Comparison of ENCODE assay signal across 11 mouse cellular contexts in genomic region chr16:90011521-90012181, GRCm38 (mm10).
DNase-seq lines count a peak whose midpoint lies in the region; ATAC-seq and TF ChIP-seq lines count a peak whose summit lies in the region.
"Had no signal": no experiment of that assay in that cellular context is flagged by ENCODE, and none has a peak within 500 bp of the region (broad histone marks: within the 10 kb centered on the region; RNA-seq: fewer than 3 reads in every experiment).

No protein-coding gene starts in this region.

- H3K27ac ChIP-seq in intestine, embryonic 14.5 days (ENCODE audit: low read depth), result peak overlapping the region; percentile 8; the same call in 1 of the 2 replicates
- no peak overlapping the region; the same call in 1 of the 2 replicates for H3K27ac ChIP-seq in intestine, postnatal 0 days (ENCODE audit: low read depth, low read length)
- no peak overlapping the region for H3K27ac ChIP-seq in forebrain, embryonic 15.5 days (replicated peaks)
- H3K27ac ChIP-seq in midbrain, embryonic 13.5 days, result no peak overlapping the region
- H3K27ac ChIP-seq in layer of hippocampus, adult 2 months, result no peak overlapping the region
- H3K27ac ChIP-seq: left cerebral cortex, adult 2 months had no signal

- ATAC-seq in intestine, embryonic 14.5 days (replicated peaks; ENCODE audit: low FRiP score, low TSS enrichment, low read depth), result no peak; the same call in 1 of the 2 replicates
- no peak for ATAC-seq in intestine, postnatal 0 days
- peak; percentile 23; the same call in 1 of the 2 replicates for ATAC-seq in forebrain, embryonic 15.5 days (replicated peaks)
- peak; percentile 28; the same call in 1 of the 2 replicates for ATAC-seq in midbrain, embryonic 13.5 days

- no peak overlapping the region for H3K4me3 ChIP-seq in intestine, embryonic 14.5 days (ENCODE audit: low read depth, low read length)
- no peak overlapping the region for H3K4me3 ChIP-seq in intestine, postnatal 0 days (ENCODE audit: low read depth, low read length)
- no peak overlapping the region for H3K4me3 ChIP-seq in forebrain, embryonic 15.5 days
- H3K4me3 ChIP-seq in midbrain, embryonic 13.5 days (replicated peaks), result no peak overlapping the region
- H3K4me3 ChIP-seq in layer of hippocampus, adult 2 months, result no peak overlapping the region
- H3K4me3 ChIP-seq: left cerebral cortex, adult 2 months had no signal

- no peak for DNase-seq in intestine, embryonic 14.5 days (ENCODE audit: low spot score)
- peak; percentile 37 for DNase-seq in brain, embryonic 14.5 days (ENCODE audit: low read depth)
- DNase-seq in adrenal gland, postnatal 25 days, result no peak
- no peak for DNase-seq in layer of hippocampus, adult 2 months (ENCODE audit: low spot score in 2 of 2)
- no peak for DNase-seq in kidney, postnatal 25 days
- DNase-seq: gastrocnemius, postnatal 14 days had no signal

- H3K4me1 ChIP-seq in intestine, embryonic 14.5 days (replicated peaks; ENCODE audit: control insufficient read depth, insufficient read depth, low read length), result peaks cover 26% of the 10 kb centered on the region
- no peaks in the 10 kb centered on the region for H3K4me1 ChIP-seq in intestine, postnatal 0 days (replicated peaks; ENCODE audit: control insufficient read depth, insufficient read depth, low read length)
- H3K4me1 ChIP-seq in forebrain, embryonic 15.5 days, result peaks cover 8% of the 10 kb centered on the region; the same call in 1 of the 2 replicates
- peaks cover 11% of the 10 kb centered on the region for H3K4me1 ChIP-seq in midbrain, embryonic 13.5 days (replicated peaks)

- no peak for TF ChIP-seq CTCF in intestine, postnatal 0 days (IDR thresholded peaks at IDR 0.05; ENCODE audit: low read depth)
- TF ChIP-seq CTCF in brain, embryonic 14.5 days (IDR thresholded peaks at IDR 0.05; ENCODE audit: borderline replicate concordance, extremely low read depth, insufficient read depth, insufficient read length), result no peak
- no peak for TF ChIP-seq CTCF in layer of hippocampus, adult 2 months (conservative IDR thresholded peaks at IDR 0.05)

- TF ChIP-seq POLR2A in brain, embryonic 14.5 days (IDR thresholded peaks at IDR 0.05; ENCODE audit: borderline replicate concordance, extremely low read depth, insufficient read depth, insufficient read length, poor library complexity, severe bottlenecking), result no peak

- no peaks in the 10 kb centered on the region for H3K36me3 ChIP-seq in intestine, embryonic 14.5 days (ENCODE audit: control insufficient read depth, insufficient read depth, low read length)
- H3K36me3 ChIP-seq in intestine, postnatal 0 days (ENCODE audit: control insufficient read depth, insufficient read depth), result no peaks in the 10 kb centered on the region
- no peaks in the 10 kb centered on the region for H3K36me3 ChIP-seq in forebrain, embryonic 15.5 days
- H3K36me3 ChIP-seq in midbrain, embryonic 13.5 days, result no peaks in the 10 kb centered on the region
- H3K36me3 ChIP-seq: G1E had no signal

- WGBS in intestine, embryonic 14.5 days, result 74% methylated on average over 32 of the region's 32 CpGs
- WGBS in intestine, postnatal 0 days, result 82% methylated on average over 32 of the region's 32 CpGs
- 76% methylated on average over 32 of the region's 32 CpGs for WGBS in forebrain, embryonic 15.5 days
- 66% methylated on average over 32 of the region's 32 CpGs for WGBS in midbrain, embryonic 13.5 days

- no peaks in the 10 kb centered on the region for H3K27me3 ChIP-seq in intestine, embryonic 14.5 days (replicated peaks; ENCODE audit: control insufficient read depth, insufficient read depth, low read length)
- no peaks in the 10 kb centered on the region for H3K27me3 ChIP-seq in intestine, postnatal 0 days (replicated peaks; ENCODE audit: control insufficient read depth, insufficient read depth, low read length)
- no peaks in the 10 kb centered on the region for H3K27me3 ChIP-seq in forebrain, embryonic 15.5 days
- no peaks in the 10 kb centered on the region for H3K27me3 ChIP-seq in midbrain, embryonic 13.5 days

- H3K9ac ChIP-seq in intestine, embryonic 14.5 days (ENCODE audit: low read length), result no peak overlapping the region
- H3K9ac ChIP-seq in intestine, postnatal 0 days (ENCODE audit: low read depth, low read length), result no peak overlapping the region
- no peak overlapping the region for H3K9ac ChIP-seq in forebrain, embryonic 15.5 days (replicated peaks)
- H3K9ac ChIP-seq in midbrain, embryonic 13.5 days (replicated peaks), result no peak overlapping the region

- no peaks in the 10 kb centered on the region for H3K9me3 ChIP-seq in intestine, embryonic 14.5 days (ENCODE audit: control insufficient read depth, low read length)
- no peaks in the 10 kb centered on the region for H3K9me3 ChIP-seq in intestine, postnatal 0 days (ENCODE audit: control insufficient read depth)
- H3K9me3 ChIP-seq in forebrain, embryonic 15.5 days, result no peaks in the 10 kb centered on the region
- no peaks in the 10 kb centered on the region for H3K9me3 ChIP-seq in midbrain, embryonic 13.5 days

- H3K4me2 ChIP-seq in intestine, embryonic 14.5 days (ENCODE audit: low read length), result no peak overlapping the region
- H3K4me2 ChIP-seq in intestine, postnatal 0 days (replicated peaks; ENCODE audit: low read depth), result no peak overlapping the region
- no peak overlapping the region for H3K4me2 ChIP-seq in forebrain, embryonic 15.5 days (replicated peaks)
- no peak overlapping the region for H3K4me2 ChIP-seq in midbrain, embryonic 13.5 days (replicated peaks)

Comparison
In these comparisons a context has a peak if more than half of its experiments do, and no peak if none do; other contexts are left out.
1. ATAC-seq: peak in forebrain, embryonic 15.5 days (single experiment) and midbrain, embryonic 13.5 days (single experiment); none in intestine, embryonic 14.5 days (single experiment) and intestine, postnatal 0 days (single experiment).